Mouse (Mus musculus) CH12.LX (cell line): ENCODE data around the gene Ktn1. TPM values are rescaled to one million over a fixed set of nuclear protein-coding genes. Genes with fewer than 3 reads are reported as not detected.

Source experiments
- DNase-seq: peaks from one replicate; pipeline ENCODE4 v3.0.0-alpha.2; 2013; ENCODE audit errors: extremely low read depth
- H3K27ac ChIP-seq: 2 replicates; pipeline ENCODE4 v1.5.1; 2012; ENCODE audit warnings: low read depth, mild to moderate bottlenecking, control low read depth, moderate library complexity; ENCODE audit not compliant: insufficient read depth
- H3K27me3 ChIP-seq: replicated peaks from 2 replicates; pipeline ENCODE3; 2012; ENCODE audit warnings: inconsistent platforms
- H3K36me3 ChIP-seq, 2 experiments: replicated peaks in 1 of 2; 2 replicates each; pipeline versions ENCODE3 to v1.6.1; 2012; ENCODE audit warnings: inconsistent platforms in 1 of 2, low read length in 1 of 2, mild to moderate bottlenecking in 1 of 2, mixed read lengths in 1 of 2, moderate library complexity in 1 of 2; ENCODE audit not compliant: control insufficient read depth in 1 of 2, insufficient read depth in 1 of 2
- H3K4me1 ChIP-seq, 2 experiments: 2 replicates each; pipeline ENCODE4 v1.6.1; 2012; ENCODE audit warnings: inconsistent platforms in 1 of 2, moderate library complexity in 1 of 2; ENCODE audit not compliant: insufficient read depth in 2 of 2, control insufficient read depth in 1 of 2
- H3K4me2 ChIP-seq: 2 replicates; pipeline ENCODE4 v1.6.1; 2012; ENCODE audit warnings: low read depth, mild to moderate bottlenecking, control low read depth; ENCODE audit not compliant: poor library complexity, insufficient read depth, severe bottlenecking
- H3K4me3 ChIP-seq, 3 experiments: fragments of 150-350 bp in 1 of 3; sonication (generic) in 1 of 3; replicated peaks in 1 of 3; 2 replicates each; pipeline versions ENCODE3 to v1.5.1; 2011 to 2012; ENCODE audit warnings: low read depth in 2 of 3, low read length in 2 of 3, mild to moderate bottlenecking in 2 of 3, moderate library complexity in 2 of 3, control low read depth in 1 of 3, improper control_type of control experiment in 1 of 3, inconsistent platforms in 1 of 3, mixed read lengths in 1 of 3; ENCODE audit not compliant: poor library complexity in 1 of 3
- H3K79me2 ChIP-seq: replicated peaks from 2 replicates; pipeline ENCODE4 v1.6.1; 2012; ENCODE audit warnings: mild to moderate bottlenecking, moderate library complexity; ENCODE audit not compliant: control insufficient read depth, poor library complexity, insufficient read depth, severe bottlenecking; ENCODE audit errors: extremely low read depth
- H3K9ac ChIP-seq: 2 replicates; pipeline ENCODE4 v1.6.1; 2012; ENCODE audit warnings: low read depth, mild to moderate bottlenecking, control low read depth, moderate library complexity; ENCODE audit not compliant: insufficient read depth
- H3K9me3 ChIP-seq: replicated peaks from 2 replicates; pipeline ENCODE3; 2012; ENCODE audit warnings: low read length, inconsistent platforms, mixed read lengths
- CHD1 ChIP-seq: IDR thresholded peaks from 2 replicates; pipeline ENCODE4 v1.6.1; 2012; ENCODE audit warnings: low read depth, low read length, improper control_type of control experiment, inconsistent platforms
- CHD2 ChIP-seq: IDR thresholded peaks from 2 replicates; pipeline ENCODE4 v1.6.1; 2011; ENCODE audit warnings: low read length, improper control_type of control experiment
- CTCF ChIP-seq, 2 experiments: IDR thresholded peaks in 1 of 2; conservative IDR thresholded peaks in 1 of 2; 2 replicates each; pipeline ENCODE4 v1.5.1; 2011 to 2012; ENCODE audit warnings: low read depth in 2 of 2, low read length in 2 of 2, improper control_type of control experiment in 1 of 2, inconsistent platforms in 1 of 2, mild to moderate bottlenecking in 1 of 2, moderate library complexity in 1 of 2
- EP300 ChIP-seq: IDR thresholded peaks from 2 replicates; pipeline ENCODE4 v1.6.1; 2011; ENCODE audit warnings: low read length, improper control_type of control experiment
- ETS1 ChIP-seq: conservative IDR thresholded peaks from 2 replicates; pipeline ENCODE4 v1.6.1; 2012; ENCODE audit warnings: low read depth, mild to moderate bottlenecking, inconsistent platforms, low read length, improper control_type of control experiment, moderate library complexity
- GABPA ChIP-seq: IDR thresholded peaks from 2 replicates; pipeline ENCODE4 v1.6.1; 2012; ENCODE audit warnings: low read depth, low read length, improper control_type of control experiment, inconsistent platforms; ENCODE audit not compliant: insufficient replicate concordance
- HCFC1 ChIP-seq: IDR thresholded peaks from 2 replicates; pipeline ENCODE4 v1.6.1; 2012; ENCODE audit warnings: low read depth, mild to moderate bottlenecking, inconsistent platforms, low read length, improper control_type of control experiment
- IRF4 ChIP-seq: IDR thresholded peaks from 2 replicates; pipeline ENCODE4 v1.6.1; 2014; ENCODE audit warnings: low read depth, mild to moderate bottlenecking, inconsistent platforms, low read length, improper control_type of control experiment
- JUND ChIP-seq: conservative IDR thresholded peaks from 2 replicates; pipeline ENCODE4 v1.6.1; 2011; ENCODE audit warnings: low read depth, low read length, improper control_type of control experiment
- KAT2A ChIP-seq: IDR thresholded peaks from 2 replicates; pipeline ENCODE4 v1.6.1; 2012; ENCODE audit warnings: low read length, improper control_type of control experiment, inconsistent platforms; ENCODE audit not compliant: insufficient replicate concordance
- MAFK ChIP-seq: IDR thresholded peaks from 2 replicates; pipeline ENCODE4 v1.6.1; 2011; ENCODE audit warnings: low read length, improper control_type of control experiment; ENCODE audit not compliant: insufficient replicate concordance
- MYC ChIP-seq: IDR thresholded peaks from 2 replicates; pipeline ENCODE4 v1.6.1; 2011; ENCODE audit warnings: low read depth, mild to moderate bottlenecking, improper control_type of control experiment, low read length
- NELFE ChIP-seq: IDR thresholded peaks from 2 replicates; pipeline ENCODE4 v1.6.1; 2011; ENCODE audit warnings: low read depth, low read length, improper control_type of control experiment
- PAX5 ChIP-seq: IDR thresholded peaks from 2 replicates; pipeline ENCODE4 v1.6.1; 2012; ENCODE audit warnings: low read length, inconsistent platforms, mixed read lengths
- SMC3 ChIP-seq: IDR thresholded peaks from 2 replicates; pipeline ENCODE4 v1.6.1; 2011; ENCODE audit warnings: low read depth, low read length, improper control_type of control experiment
- dilution Hi-C: fragments of 300-500 bp; cut with MboI; formaldehyde crosslinking; loops from 2 replicates; pipeline ENCODE4 v1.14.3; 2020; ENCODE audit warnings: low sequenced_read_pairs; ENCODE audit not compliant: extremely low pct_unique_long_range_greater_than_20kb, extremely low pct_ligation_motif_present
- in situ Hi-C: fragments of 300-500 bp; cut with MboI; formaldehyde crosslinking; loops from 3 replicates; pipeline ENCODE4 v1.14.3; 2019; ENCODE audit warnings: low sequenced_read_pairs, low pct_ligation_motif_present, low pct_unique_long_range_greater_than_20kb, mixed read lengths
- polyA plus RNA-seq: library from polyadenylated mRNA; unstranded; fragments of >175 nt; gene quantifications from 2 replicates; pipeline ENCODE4 v1.2.1, GENCODE M21; 2012; ENCODE audit warnings: low read depth; ENCODE audit not compliant: insufficient read length
- total RNA-seq, 2 experiments: library from RNA; depleted of rRNA; stranded (reverse); fragments of 300-350 nt in 1 of 2; fragments of >200 nt in 1 of 2; gene quantifications; 2 replicates each; pipeline ENCODE4 v1.2.3; 2012 to 2014

The Ktn1 gene
- total and polyA plus RNA-seq, 3 experiments = 23.2 to 56.5 (median 25.6) TPM

DNA sequence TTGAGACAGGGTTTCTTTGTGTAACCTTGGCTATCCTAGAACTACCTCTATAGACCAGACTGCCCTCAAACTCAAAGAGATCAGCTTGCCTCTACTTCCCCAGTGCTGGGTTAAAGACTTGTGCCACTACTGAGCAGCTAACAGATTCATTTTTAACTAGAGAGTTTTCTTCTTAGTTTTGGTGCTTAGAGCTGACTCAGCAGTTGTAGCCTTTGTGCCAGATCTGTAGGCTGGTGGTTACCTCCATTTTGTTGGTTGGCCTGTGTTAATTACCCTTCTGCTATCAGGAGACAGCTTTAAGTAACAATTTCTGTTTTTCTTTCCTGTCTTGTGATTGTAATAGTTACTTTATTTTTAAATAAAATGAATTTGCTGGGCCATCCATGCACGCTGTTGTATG is 80.3 kb downstream of the Ktn1 start:
- H3K36me3 ChIP-seq = peaks cover 49 to 92% of the 10 kb centered on the region in 2 experiments
- no peaks in the 10 kb centered on the region for H3K79me2 ChIP-seq
- no peak overlapping the region for H3K27ac ChIP-seq
- no peak overlapping the region for H3K4me2 ChIP-seq
- no peak for DNase-seq
- dilution Hi-C loops (no loop called here), in situ Hi-C loops (no loop called here)
- H3K27me3 ChIP-seq = no peaks in the 10 kb centered on the region
- no peaks in the 10 kb centered on the region for H3K4me1 ChIP-seq
- no peak for TF ChIP-seq CHD2
- peak; percentile 65; the same call in 1 of the 2 replicates for TF ChIP-seq MAFK
- H3K4me3 ChIP-seq = no peak overlapping the region
- no peak overlapping the region for H3K9ac ChIP-seq
- no peaks in the 10 kb centered on the region for H3K9me3 ChIP-seq

DNA sequence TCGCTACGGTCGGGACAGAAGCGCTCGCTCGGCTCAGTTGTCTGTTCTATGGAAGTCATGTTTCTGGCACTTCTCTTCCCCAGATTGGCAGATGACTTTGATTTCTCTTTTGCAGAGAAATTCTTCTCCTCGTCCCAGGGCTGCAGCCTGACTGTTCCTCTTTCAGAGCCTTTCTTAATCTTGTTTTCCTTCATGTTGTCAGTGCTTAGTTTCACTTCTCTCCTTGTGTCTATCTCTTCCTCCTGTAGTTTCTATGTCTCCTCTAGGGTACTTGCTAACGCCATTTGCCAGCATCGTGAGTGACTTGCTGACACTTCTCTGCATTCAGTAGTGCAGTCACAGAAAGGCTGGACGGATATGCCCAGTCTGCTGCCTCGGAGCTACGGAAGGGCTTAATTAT is 87.1 kb downstream of the Ktn1 start:
- no peak overlapping the region for H3K4me3 ChIP-seq
- H3K4me1 ChIP-seq = peaks cover 3 to 17% of the 10 kb centered on the region in 2 experiments; a peak in 3 of 4 replicates
- H3K79me2 ChIP-seq = no peaks in the 10 kb centered on the region
- H3K4me2 ChIP-seq = no peak overlapping the region
- H3K9me3 ChIP-seq = no peaks in the 10 kb centered on the region
- in situ Hi-C loops (no loop called here), dilution Hi-C loops (no loop called here)
- peak; percentile 24 for DNase-seq
- H3K9ac ChIP-seq = no peak overlapping the region
- peak overlapping the region; percentile 9; the same call in 1 of the 2 replicates for H3K27ac ChIP-seq
- H3K27me3 ChIP-seq = no peaks in the 10 kb centered on the region
- peak; percentile 55 for TF ChIP-seq EP300
- peak; percentile 55 for TF ChIP-seq IRF4
- TF ChIP-seq NELFE = no peak
- no peak for TF ChIP-seq SMC3
- TF ChIP-seq, all 38 proteins: peak for 2
- H3K36me3 ChIP-seq = peaks cover 39 to 86% of the 10 kb centered on the region in 2 experiments

DNA sequence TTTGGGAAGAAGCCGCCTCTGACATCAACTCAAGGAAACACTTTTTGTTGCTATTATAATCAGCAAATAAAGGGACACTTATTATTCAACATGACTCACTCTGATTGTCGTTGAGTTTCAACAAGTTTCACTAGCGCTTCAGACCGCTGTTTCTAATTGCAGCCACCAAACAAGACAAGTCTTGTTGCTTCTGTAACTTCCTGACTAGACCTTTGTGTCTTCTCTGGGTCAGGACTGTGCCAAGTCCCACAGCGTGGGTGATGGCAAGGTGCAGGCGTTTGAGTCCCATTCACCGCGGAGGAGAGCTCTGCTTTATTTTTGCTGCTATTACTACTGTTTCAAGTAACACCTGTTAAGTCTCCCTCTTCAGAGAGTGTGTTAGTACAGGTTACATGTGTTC is 88.2 kb downstream of the Ktn1 start:
- TF ChIP-seq JUND (no peak), KAT2A (no peak), PAX5 (no peak), CTCF (conservative IDR thresholded peaks at IDR 0.05 in 1 of 2, IDR thresholded peaks at IDR 0.05 in 1 of 2; ENCODE audit: low read depth in 2 of 2, low read length in 2 of 2) (no peak), HCFC1 (no peak), CHD1 (no peak), MYC (no peak), GABPA (no peak), ETS1 (no peak)
- dilution Hi-C loops = no loop called here
- Histone ChIP-seq H3K79me2 (no peaks in the 10 kb centered on the region), H3K4me1 (peaks cover 3 to 17% of the 10 kb centered on the region in 2 experiments; a peak in 3 of 4 replicates), H3K27me3 (no peaks in the 10 kb centered on the region), H3K27ac (no peak overlapping the region), H3K36me3 (peaks cover 35 to 82% of the 10 kb centered on the region in 2 experiments), H3K9me3 (no peaks in the 10 kb centered on the region), H3K4me3 (no peak overlapping the region), H3K9ac (no peak overlapping the region), H3K4me2 (no peak overlapping the region)
- in situ Hi-C loops = no loop called here
- no peak for DNase-seq
